Mouse (Mus musculus): ENCODE results near the gene Kcnh2. TPM values are rescaled to one million over a fixed set of nuclear protein-coding genes. Genes with fewer than 3 reads are reported as not detected.

The Kcnh2 gene
- polyA plus RNA-seq, 1 experiment, result 23.6 TPM

- no peaks in the 10 kb centered on the region for H3K36me3 ChIP-seq (ENCODE audit: control insufficient read depth, insufficient read depth, low read length)
- no peak for TF ChIP-seq CTCF (IDR thresholded peaks at IDR 0.05; ENCODE audit: control insufficient read depth, insufficient read depth, insufficient replicate concordance, low read depth, low read length)
- no peak overlapping the region for H3K27ac ChIP-seq (ENCODE audit: control insufficient read depth, insufficient read depth, low read depth, low read length)
- peaks cover 5% of the 10 kb centered on the region for H3K4me1 ChIP-seq (ENCODE audit: control insufficient read depth, insufficient read depth, low read length)
- H3K27me3 ChIP-seq (ENCODE audit: control insufficient read depth, insufficient read depth, low read length), result no peaks in the 10 kb centered on the region
- H3K4me3 ChIP-seq (ENCODE audit: control insufficient read depth, low read depth, low read length), result no peak overlapping the region
Measured at GRCm38 (mm10) chr5:24270941-24271340, 80.5 kb downstream of the Kcnh2 start.

Other genes starting within 250 kb of the Kcnh2 start
- gene Nupl2, start 186.6 kb downstream of the Kcnh2 start, polyA plus RNA-seq (2012; rRNA removed), result 52.1 and 59.8 TPM in 2 replicates
- gene Nos3, start 13.2 kb upstream of the Kcnh2 start, polyA plus RNA-seq (2012; rRNA removed), result 1.9 and 2.2 TPM in 2 replicates
- 1.1 and 1.3 TPM in 2 replicates for gene Atg9b, start 40.5 kb upstream of the Kcnh2 start, polyA plus RNA-seq (2012; rRNA removed)
- gene Abcb8, start 42.1 kb upstream of the Kcnh2 start, polyA plus RNA-seq (2012; rRNA removed), result 28.1 and 30.2 TPM in 2 replicates
- 1.1 and 1.7 TPM in 2 replicates for gene Asic3, start 61.8 kb upstream of the Kcnh2 start, polyA plus RNA-seq (2012; rRNA removed)
- gene Cdk5, start 71.9 kb upstream of the Kcnh2 start, polyA plus RNA-seq (2012; rRNA removed), result 40.6 and 52.3 TPM in 2 replicates
- gene Slc4a2, start 72.2 kb upstream of the Kcnh2 start, polyA plus RNA-seq (2012; rRNA removed), result 46.4 and 46.9 TPM in 2 replicates
- 243 and 247 TPM in 2 replicates for gene Fastk, start 93.7 kb upstream of the Kcnh2 start, polyA plus RNA-seq (2012; rRNA removed)
- 5.7 and 6.2 TPM in 2 replicates for gene Tmub1, start 96.2 kb upstream of the Kcnh2 start, polyA plus RNA-seq (2012; rRNA removed)
- gene Agap3, start 100.6 kb upstream of the Kcnh2 start, polyA plus RNA-seq (2012; rRNA removed), result 29.5 and 31.0 TPM in 2 replicates
- 0.11 and 0.16 TPM in 2 replicates for gene Gbx1, start 175.6 kb upstream of the Kcnh2 start, polyA plus RNA-seq (2012; rRNA removed)
- 0.46 and 0.52 TPM in 2 replicates for gene Asb10, start 189.4 kb upstream of the Kcnh2 start, polyA plus RNA-seq (2012; rRNA removed)
- gene 4931409K22Rik, start 205.2 kb upstream of the Kcnh2 start, polyA plus RNA-seq (2012; rRNA removed), result 108 and 117 TPM in 2 replicates
- gene Abcf2, start 225.9 kb upstream of the Kcnh2 start, polyA plus RNA-seq (2012; rRNA removed), result 184 and 194 TPM in 2 replicates
- 9.1 and 12.4 TPM in 2 replicates for gene Chpf2, start 235.1 kb upstream of the Kcnh2 start, polyA plus RNA-seq (2012; rRNA removed)

Measured in testis, adult 2 months (tissue).